Mouse (Mus musculus): ENCODE data around the gene Borcs7.

Borcs7 gene

GRCm38 (mm10) chr19:46665474-46665873, 24.2 kb upstream of the Borcs7 start:
- no peak for DNase-seq

GRCm38 (mm10) chr19:46667300-46667699, 22.4 kb upstream of the Borcs7 start:
- DNase-seq, result no peak

GRCm38 (mm10) chr19:46668263-46668662, 21.4 kb upstream of the Borcs7 start:
- no peak for DNase-seq

- no peak for DNase-seq
Measured at GRCm38 (mm10) chr19:46669802-46670201, 19.9 kb upstream of the Borcs7 start.

- peak in 1 of 2 experiments; percentile 53 for DNase-seq
Measured at GRCm38 (mm10) chr19:46670691-46671090, 19.0 kb upstream of the Borcs7 start.

- DNase-seq, result no peak
Measured at GRCm38 (mm10) chr19:46672766-46673418, 16.8 kb upstream of the Borcs7 start, which contains the start of gene Cyp17a1. Gene Cyp17a1 (minus strand): TSS chr19:46673172.

GRCm38 (mm10) chr19:46675641-46676040, 14.1 kb upstream of the Borcs7 start:
- no peak for DNase-seq

- DNase-seq, result no peak
Measured at GRCm38 (mm10) chr19:46679720-46680383, 9.9 kb upstream of the Borcs7 start.

- no peak for DNase-seq
Measured at GRCm38 (mm10) chr19:46690387-46690786, 681 bp downstream of the Borcs7 start.

- no peak for DNase-seq
Measured at GRCm38 (mm10) chr19:46691078-46691477, 1.4 kb downstream of the Borcs7 start.

- DNase-seq, result no peak
Measured at GRCm38 (mm10) chr19:46693146-46693545, 3.4 kb downstream of the Borcs7 start.

- no peak for DNase-seq
Measured at GRCm38 (mm10) chr19:46696482-46696881, 6.8 kb downstream of the Borcs7 start.

- no peak for DNase-seq
Measured at GRCm38 (mm10) chr19:46696943-46697342, 7.2 kb downstream of the Borcs7 start.

GRCm38 (mm10) chr19:46697840-46698517, 8.3 kb downstream of the Borcs7 start:
- DNase-seq, result no peak

- no peak for DNase-seq
Measured at GRCm38 (mm10) chr19:46699011-46699481, 9.3 kb downstream of the Borcs7 start.

- DNase-seq, result no peak
Measured at GRCm38 (mm10) chr19:46701156-46701555, 11.4 kb downstream of the Borcs7 start.

GRCm38 (mm10) chr19:46705779-46706495, 16.2 kb downstream of the Borcs7 start:
- DNase-seq, result no peak

- no peak for DNase-seq
Measured at GRCm38 (mm10) chr19:46706540-46707295, 17.0 kb downstream of the Borcs7 start.

- DNase-seq, result peak; percentile 76 to 86
Measured at GRCm38 (mm10) chr19:46707296-46708151, 17.8 kb downstream of the Borcs7 start, which contains the start of gene As3mt. Gene As3mt (plus strand): TSS chr19:46707458.

- no peak for DNase-seq
Measured at GRCm38 (mm10) chr19:46710614-46711013, 20.9 kb downstream of the Borcs7 start.

- no peak for DNase-seq
Measured at GRCm38 (mm10) chr19:46714234-46714633, 24.5 kb downstream of the Borcs7 start.
